In genomic region chr7:144417644-144418343, GRCm38 (mm10) we compare ENCODE assay signal across 1 mouse cellular context.
TF ChIP-seq lines count a peak whose summit lies in the region.

No protein-coding gene starts in this region.

TF ChIP-seq in CH12.LX, 34 proteins besides CTCF, POLR2A, EP300 and RAD21 (continued from another document):
- TF ChIP-seq ETS1 (conservative IDR thresholded peaks at IDR 0.05; ENCODE audit: low read depth, low read length) = no peak
- TF ChIP-seq JUND (conservative IDR thresholded peaks at IDR 0.05; ENCODE audit: low read depth, low read length) = no peak
- TF ChIP-seq SMC3 (IDR thresholded peaks at IDR 0.05; ENCODE audit: low read depth, low read length) = no peak
